Mouse (Mus musculus): ENCODE data around the gene Tmem9b. TPM values are rescaled to one million over a fixed set of nuclear protein-coding genes. Genes with fewer than 3 reads are reported as not detected.

The Tmem9b gene
- polyA plus RNA-seq, 1 experiment from 2014 or later: 62.5 TPM

GRCm38 (mm10) chr7:109723697-109724096 lies 29.0 kb downstream of the Tmem9b start, which contains the start of gene BC051019:
BC051019 (minus strand) TSS chr7:109723850.
- no peak for ATAC-seq (ENCODE audit: low FRiP score)
- no peak within 1 kb of the TSS for H3K4me3 ChIP-seq
- no peaks in the 10 kb centered on the region for H3K4me1 ChIP-seq
- no peaks in the 10 kb centered on the region for H3K9me3 ChIP-seq (replicated peaks)
- no peak within 1 kb of the TSS for H3K9ac ChIP-seq
- H3K27me3 ChIP-seq: no peaks in the 10 kb centered on the region
- H3K4me2 ChIP-seq (replicated peaks): no peak within 1 kb of the TSS
- no peaks in the 10 kb centered on the region for H3K36me3 ChIP-seq
- H3K27ac ChIP-seq: no peak within 1 kb of the TSS
- 94% methylated on average over 5 of the region's 5 CpGs for whole genome bisulfite sequencing

- ATAC-seq (ENCODE audit: low FRiP score): no peak
- H3K4me2 ChIP-seq (replicated peaks): no peak overlapping the region
- no peak overlapping the region for H3K27ac ChIP-seq
- H3K9me3 ChIP-seq (replicated peaks): no peaks in the 10 kb centered on the region
- H3K27me3 ChIP-seq: no peaks in the 10 kb centered on the region
- no peak overlapping the region for H3K4me3 ChIP-seq
- H3K9ac ChIP-seq: no peak overlapping the region
- 96% methylated on average over 8 of the region's 8 CpGs for WGBS
- no peaks in the 10 kb centered on the region for H3K36me3 ChIP-seq
- no peaks in the 10 kb centered on the region for H3K4me1 ChIP-seq
These were observed 29.6 kb downstream of the Tmem9b start for GRCm38 (mm10) chr7:109723114-109723513.

- ATAC-seq (ENCODE audit: low FRiP score): no peak
- WGBS: 100% methylated on average over 2 of the region's 2 CpGs
These were observed 30.1 kb downstream of the Tmem9b start for GRCm38 (mm10) chr7:109722618-109723017.

DNA sequence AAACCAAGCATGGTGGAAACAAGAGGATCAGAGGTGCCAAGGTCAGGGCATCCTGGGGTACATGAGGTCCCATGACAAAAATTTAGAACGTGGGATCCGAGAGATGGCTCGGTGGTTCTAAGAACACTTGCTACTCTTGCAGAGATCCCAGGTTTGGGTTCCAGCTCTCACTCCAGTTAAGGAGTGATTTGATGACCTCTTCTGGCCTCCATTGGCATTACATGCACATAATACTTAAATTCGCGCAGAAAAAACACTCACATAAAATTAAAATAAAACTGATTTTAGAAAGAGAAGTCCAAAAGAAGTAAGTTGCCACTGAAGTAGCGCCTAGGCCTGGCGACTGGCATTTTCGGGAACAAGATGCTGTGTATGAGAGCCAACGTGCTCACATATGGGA lies 33.4 kb downstream of the Tmem9b start:
- Histone ChIP-seq H3K36me3 (no peaks in the 10 kb centered on the region), H3K4me1 (no peaks in the 10 kb centered on the region), H3K4me2 (replicated peaks) (no peak overlapping the region), H3K4me3 (no peak overlapping the region), H3K27me3 (no peaks in the 10 kb centered on the region), H3K27ac (no peak overlapping the region), H3K9me3 (replicated peaks) (no peaks in the 10 kb centered on the region), H3K9ac (no peak overlapping the region)
- 60% methylated on average over 9 of the region's 9 CpGs for WGBS
- no peak for ATAC-seq (ENCODE audit: low FRiP score)

More at GRCm38 (mm10) chr7:109722618-109723017, 30.1 kb downstream of the Tmem9b start:
- no peaks in the 10 kb centered on the region for H3K27me3 ChIP-seq
- no peaks in the 10 kb centered on the region for H3K36me3 ChIP-seq
- H3K9me3 ChIP-seq (replicated peaks): no peaks in the 10 kb centered on the region
- no peak overlapping the region for H3K27ac ChIP-seq
- no peaks in the 10 kb centered on the region for H3K4me1 ChIP-seq
- no peak overlapping the region for H3K9ac ChIP-seq
- no peak overlapping the region for H3K4me3 ChIP-seq
- H3K4me2 ChIP-seq (replicated peaks): no peak overlapping the region

GRCm38 (mm10) chr7:109713434-109713982 lies 39.2 kb downstream of the Tmem9b start:
- 90% methylated on average over 2 of the region's 2 CpGs for WGBS
- no peaks in the 10 kb centered on the region for H3K4me1 ChIP-seq
- peaks cover 29% of the 10 kb centered on the region for H3K36me3 ChIP-seq
- no peak for ATAC-seq (ENCODE audit: low FRiP score)
- no peaks in the 10 kb centered on the region for H3K27me3 ChIP-seq
- H3K9me3 ChIP-seq (replicated peaks): no peaks in the 10 kb centered on the region
- no peak overlapping the region for H3K4me3 ChIP-seq
- H3K4me2 ChIP-seq (replicated peaks): no peak overlapping the region
- H3K27ac ChIP-seq: no peak overlapping the region
- no peak overlapping the region for H3K9ac ChIP-seq

- ATAC-seq (ENCODE audit: low FRiP score): no peak
- Histone ChIP-seq H3K27me3 (no peaks in the 10 kb centered on the region), H3K4me3 (no peak overlapping the region), H3K4me2 (replicated peaks) (no peak overlapping the region), H3K9ac (no peak overlapping the region), H3K4me1 (no peaks in the 10 kb centered on the region), H3K9me3 (replicated peaks) (no peaks in the 10 kb centered on the region), H3K27ac (no peak overlapping the region), H3K36me3 (peaks cover 29% of the 10 kb centered on the region)
- 89% methylated on average over 7 of the region's 7 CpGs for WGBS
These were observed 40.5 kb downstream of the Tmem9b start for GRCm38 (mm10) chr7:109712198-109712597.

DNA sequence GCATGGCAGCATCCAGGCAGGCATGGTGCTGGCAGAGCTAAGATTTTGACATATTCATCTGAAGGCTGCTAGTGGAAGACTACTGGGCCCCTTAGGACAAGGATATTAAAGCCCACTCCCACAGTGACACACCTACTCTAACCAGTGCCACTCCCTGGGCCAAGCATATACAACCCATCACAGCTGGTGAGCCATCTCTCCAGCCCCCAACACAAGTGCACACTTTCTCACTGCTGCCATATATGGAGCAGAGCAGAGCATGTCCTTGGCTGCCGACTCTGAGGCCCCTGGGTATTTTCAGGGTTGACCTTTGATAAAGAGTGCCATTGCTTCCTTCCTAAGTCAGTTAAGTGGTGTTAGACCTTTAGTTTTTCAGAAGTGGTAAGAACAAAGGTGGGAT lies 42.6 kb downstream of the Tmem9b start:
- Histone ChIP-seq H3K4me3 (no peak overlapping the region), H3K36me3 (peaks cover 29% of the 10 kb centered on the region), H3K9me3 (replicated peaks) (no peaks in the 10 kb centered on the region), H3K9ac (no peak overlapping the region), H3K27ac (no peak overlapping the region), H3K4me2 (replicated peaks) (no peak overlapping the region), H3K27me3 (no peaks in the 10 kb centered on the region), H3K4me1 (no peaks in the 10 kb centered on the region)
- 76% methylated on average over 1 of the region's 1 CpGs for WGBS
- no peak for ATAC-seq (ENCODE audit: low FRiP score)

DNA sequence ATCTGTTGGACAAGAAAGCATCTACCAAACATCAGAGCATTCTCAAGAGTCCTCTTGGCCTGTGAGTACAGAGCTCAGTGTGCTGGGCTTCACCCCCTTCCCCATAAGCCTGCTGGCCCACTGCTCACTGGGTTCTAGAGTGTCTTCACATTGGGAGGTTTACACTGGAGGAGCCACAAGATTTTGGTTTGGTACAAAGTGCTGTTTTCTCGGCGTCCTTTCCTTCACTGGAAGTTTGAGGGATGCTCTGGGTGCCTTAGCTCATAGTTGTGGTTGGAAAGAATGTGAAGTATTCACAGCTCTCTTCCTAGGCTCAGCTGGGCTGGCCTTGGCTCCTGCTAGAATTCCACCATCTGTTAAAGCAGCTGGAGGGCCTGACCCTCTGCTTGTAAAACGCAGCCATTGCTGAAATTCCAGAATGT lies 43.7 kb downstream of the Tmem9b start:
- H3K4me2 ChIP-seq (replicated peaks): no peak overlapping the region
- no peak overlapping the region for H3K4me3 ChIP-seq
- H3K27me3 ChIP-seq: no peaks in the 10 kb centered on the region
- no peak overlapping the region for H3K27ac ChIP-seq
- no peak for ATAC-seq (ENCODE audit: low FRiP score)
- no peak overlapping the region for H3K9ac ChIP-seq
- H3K9me3 ChIP-seq (replicated peaks): no peaks in the 10 kb centered on the region
- 65% methylated on average over 3 of the region's 3 CpGs for WGBS
- H3K36me3 ChIP-seq: peaks cover 29% of the 10 kb centered on the region
- no peaks in the 10 kb centered on the region for H3K4me1 ChIP-seq

DNA sequence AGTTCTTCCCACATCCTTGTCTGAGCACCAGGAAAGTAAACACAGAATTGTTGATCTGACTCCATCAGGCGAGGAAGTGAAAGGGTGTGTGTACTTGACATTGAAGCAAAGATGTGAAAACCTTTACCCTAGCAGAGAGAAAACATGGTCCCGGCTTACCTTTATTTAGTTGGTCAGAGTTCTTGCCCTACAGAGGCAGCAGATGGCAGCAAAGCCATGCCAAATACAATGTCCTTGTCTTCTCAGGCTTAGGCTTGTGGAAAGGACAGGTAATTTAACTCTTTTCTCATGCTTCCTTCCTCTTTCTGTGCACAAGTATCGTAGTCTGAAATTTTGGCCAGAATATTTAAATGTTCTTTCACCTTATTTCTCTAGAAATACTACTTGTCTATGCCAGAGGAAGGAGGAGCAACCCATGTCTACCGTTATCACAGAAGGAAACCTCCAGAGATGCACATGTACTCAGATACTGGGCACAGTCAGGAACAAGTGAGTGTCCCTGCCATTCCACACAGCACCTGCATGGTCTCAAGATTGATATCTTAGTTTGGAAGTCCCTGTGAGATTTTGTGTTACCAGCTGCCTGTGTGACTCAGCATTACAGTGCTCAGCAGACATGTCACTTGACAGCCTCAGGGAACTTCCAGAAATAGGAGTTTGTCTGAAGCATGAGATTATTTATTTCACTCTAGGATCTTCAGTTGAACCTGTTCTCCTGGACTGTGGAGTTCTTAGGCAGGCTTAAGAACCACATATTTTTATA lies 45.5 kb downstream of the Tmem9b start:
- Histone ChIP-seq H3K9me3 (replicated peaks) (no peaks in the 10 kb centered on the region), H3K4me2 (replicated peaks) (no peak overlapping the region), H3K4me1 (0 out of 2 replicates have a peak, but pooled peaks cover 2% of the 10 kb centered on the region), H3K9ac (no peak overlapping the region), H3K36me3 (peaks cover 18% of the 10 kb centered on the region), H3K4me3 (no peak overlapping the region), H3K27me3 (no peaks in the 10 kb centered on the region), H3K27ac (no peak overlapping the region)
- 59% methylated on average over 4 of the region's 4 CpGs for WGBS
- no peak for ATAC-seq (ENCODE audit: low FRiP score)

DNA sequence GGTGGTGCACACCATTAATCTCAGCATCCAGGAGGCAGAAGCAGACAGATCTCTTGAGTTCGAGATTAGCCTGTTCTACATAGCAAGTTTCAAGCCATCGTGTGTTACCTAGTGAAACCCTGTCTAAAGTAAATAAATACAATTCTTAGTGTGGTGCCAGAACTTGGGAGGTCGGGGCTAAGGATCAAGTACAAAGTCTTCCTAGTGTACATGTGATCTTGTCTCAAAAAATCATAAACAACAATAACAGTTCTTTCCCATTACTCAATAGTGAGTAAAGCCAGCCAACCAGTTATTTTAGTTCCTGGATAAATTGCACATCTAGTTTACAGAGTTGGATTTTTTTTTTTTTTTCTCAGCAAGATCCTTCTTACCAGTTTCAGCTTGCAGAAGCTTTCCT lies 48.2 kb downstream of the Tmem9b start:
- ATAC-seq (ENCODE audit: low FRiP score): no peak
- Histone ChIP-seq H3K4me3 (peak overlapping the region; percentile 49), H3K4me2 (replicated peaks) (peak overlapping the region; percentile 60), H3K9ac (no peak overlapping the region), H3K36me3 (peaks cover 4% of the 10 kb centered on the region), H3K27ac (no peak overlapping the region), H3K4me1 (0 out of 2 replicates have a peak, but pooled peaks cover 2% of the 10 kb centered on the region), H3K27me3 (no peaks in the 10 kb centered on the region), H3K9me3 (replicated peaks) (no peaks in the 10 kb centered on the region)
- 59% methylated on average over 3 of the region's 3 CpGs for WGBS

DNA sequence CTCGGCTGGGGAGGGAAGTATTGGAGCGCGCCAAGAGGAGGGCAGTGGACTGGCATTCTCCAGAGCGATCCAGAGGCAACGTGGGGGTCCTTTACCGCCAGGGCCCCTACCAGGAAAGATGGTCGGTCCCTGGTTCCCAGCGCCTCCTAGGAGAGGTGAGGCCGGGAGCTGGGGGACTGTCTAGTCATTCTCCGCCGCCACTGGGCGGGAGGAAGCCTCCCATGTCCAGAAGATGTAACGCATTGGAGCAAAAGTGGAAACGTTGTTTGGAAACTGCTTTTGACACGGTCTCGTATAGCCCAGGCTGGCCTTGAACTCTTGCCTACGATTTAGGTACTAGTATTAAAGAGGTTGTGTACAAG lies 48.7 kb downstream of the Tmem9b start:
- Histone ChIP-seq H3K36me3 (peaks cover 3% of the 10 kb centered on the region), H3K9ac (peak overlapping the region; percentile 68), H3K4me2 (replicated peaks) (peak overlapping the region; percentile 60), H3K9me3 (replicated peaks) (no peaks in the 10 kb centered on the region), H3K27ac (peak overlapping the region; percentile 68), H3K27me3 (no peaks in the 10 kb centered on the region), H3K4me3 (peak overlapping the region; percentile 49), H3K4me1 (0 out of 2 replicates have a peak, but pooled peaks cover 2% of the 10 kb centered on the region)
- ATAC-seq (ENCODE audit: low FRiP score): no peak
- WGBS: 2% methylated on average over 17 of the region's 17 CpGs

- peak within 1 kb of the TSS; percentile 49 for H3K4me3 ChIP-seq
- H3K9ac ChIP-seq: peak within 1 kb of the TSS; percentile 68
- under 1% methylated on average over 61 of the region's 61 CpGs for WGBS
- no peaks in the 10 kb centered on the region for H3K27me3 ChIP-seq
- 0 out of 2 replicates have a peak, but pooled peaks cover 2% of the 10 kb centered on the region for H3K4me1 ChIP-seq
- ATAC-seq (ENCODE audit: low FRiP score): peak; percentile 98
- no peaks in the 10 kb centered on the region; the same call in 1 of the 2 replicates for H3K36me3 ChIP-seq
- H3K4me2 ChIP-seq (replicated peaks): peak within 1 kb of the TSS; percentile 60
- H3K9me3 ChIP-seq (replicated peaks): no peaks in the 10 kb centered on the region
- peak within 1 kb of the TSS; percentile 68 for H3K27ac ChIP-seq
These were observed 49.3 kb downstream of the Tmem9b start, which contains the start of the genes St5 and Akip1 for GRCm38 (mm10) chr7:109703190-109704015. St5 (minus strand) TSS chr7:109703605. Akip1 (plus strand) TSS chr7:109703690.

Measured in hindbrain, embryonic 12.5 days (tissue).